11 mouse cellular contexts compared by ENCODE assay signal in genomic region chr14:58608216-58608615, GRCm38 (mm10).
DNase-seq lines count a peak whose midpoint lies in the region; ATAC-seq and TF ChIP-seq lines count a peak whose summit lies in the region.
"Had no signal": no experiment of that assay in that cellular context is flagged by ENCODE, and none has a peak within 500 bp of the region (broad histone marks: within the 10 kb centered on the region; RNA-seq: fewer than 3 reads in every experiment).

No protein-coding gene starts in this region.

- ATAC-seq in kidney, postnatal 0 days (replicated peaks; ENCODE audit: low FRiP score, low read depth) = no peak
- no peak; the same call in 1 of the 2 replicates for ATAC-seq in heart, embryonic 15.5 days (replicated peaks; ENCODE audit: insufficient number of reproducible peaks, insufficient read depth, low FRiP score, low read depth)

- DNase-seq in kidney, postnatal 0 days (ENCODE audit: low spot score) = peak; percentile 50
- DNase-seq in kidney, adult 18-20 months = no peak
- peak; percentile 11 to 35 for DNase-seq in gastrocnemius, adult 8-10 months (ENCODE audit: low spot score in 2 of 2)
- peak; percentile 13 for DNase-seq in lung, postnatal 25 days (ENCODE audit: low spot score)
- DNase-seq in cerebellum, postnatal 36 days = no peak
- DNase-seq in embryo, embryonic 10 days (ENCODE audit: low spot score) = no peak
- no peak for DNase-seq in spleen, adult 12 weeks (ENCODE audit: low spot score)

- no peak overlapping the region for H3K4me2 ChIP-seq in kidney, postnatal 0 days (ENCODE audit: low read length)
- no peak overlapping the region for H3K4me2 ChIP-seq in heart, embryonic 15.5 days
- H3K4me2 ChIP-seq: embryonic facial prominence, embryonic 15.5 days; limb, embryonic 13.5 days had no signal

- H3K4me1 ChIP-seq in kidney, postnatal 0 days (replicated peaks; ENCODE audit: insufficient read depth, low read length) = no peaks in the 10 kb centered on the region
- peaks cover 20% of the 10 kb centered on the region for H3K4me1 ChIP-seq in heart, embryonic 15.5 days (replicated peaks)
- H3K4me1 ChIP-seq: embryonic facial prominence, embryonic 15.5 days; megakaryocyte, embryonic 14.5 days had no signal

- no peaks in the 10 kb centered on the region for H3K27me3 ChIP-seq in kidney, postnatal 0 days (ENCODE audit: insufficient read depth, low read length)
- H3K27me3 ChIP-seq in heart, embryonic 15.5 days = no peaks in the 10 kb centered on the region
- H3K27me3 ChIP-seq: embryonic facial prominence, embryonic 15.5 days; limb, embryonic 13.5 days; megakaryocyte, embryonic 14.5 days had no signal

- H3K9ac ChIP-seq in kidney, postnatal 0 days (ENCODE audit: low read depth, low read length) = no peak overlapping the region
- no peak overlapping the region for H3K9ac ChIP-seq in heart, embryonic 15.5 days
- H3K9ac ChIP-seq: embryonic facial prominence, embryonic 15.5 days; limb, embryonic 13.5 days had no signal

- H3K36me3 ChIP-seq in kidney, postnatal 0 days (ENCODE audit: insufficient read depth, low read length) = no peaks in the 10 kb centered on the region
- no peaks in the 10 kb centered on the region for H3K36me3 ChIP-seq in heart, embryonic 15.5 days
- H3K36me3 ChIP-seq: embryonic facial prominence, embryonic 15.5 days; limb, embryonic 13.5 days had no signal

- TF ChIP-seq CTCF in kidney, postnatal 0 days (IDR thresholded peaks at IDR 0.05; ENCODE audit: low read depth) = no peak

- H3K9me3 ChIP-seq in kidney, postnatal 0 days (replicated peaks; ENCODE audit: low read length) = no peaks in the 10 kb centered on the region
- no peaks in the 10 kb centered on the region for H3K9me3 ChIP-seq in heart, embryonic 15.5 days (replicated peaks)
- H3K9me3 ChIP-seq: embryonic facial prominence, embryonic 15.5 days; limb, embryonic 13.5 days had no signal

- WGBS in kidney, postnatal 0 days = 45% methylated on average over 4 of the region's 4 CpGs
- 50% methylated on average over 4 of the region's 4 CpGs for WGBS in heart, embryonic 15.5 days

- H3K4me3 ChIP-seq in kidney, postnatal 0 days (replicated peaks; ENCODE audit: low read depth, low read length) = no peak overlapping the region
- H3K4me3 ChIP-seq in heart, embryonic 15.5 days = no peak overlapping the region
- H3K4me3 ChIP-seq: embryonic facial prominence, embryonic 15.5 days; limb, embryonic 13.5 days; megakaryocyte, embryonic 14.5 days had no signal

- no peak overlapping the region for H3K27ac ChIP-seq in kidney, postnatal 0 days
- H3K27ac ChIP-seq in heart, embryonic 15.5 days = peak overlapping the region; percentile 66
- H3K27ac ChIP-seq: embryonic facial prominence, embryonic 15.5 days; limb, embryonic 13.5 days had no signal

Comparison
In these comparisons a context has a peak if more than half of its experiments do, and no peak if none do; other contexts are left out.
1. DNase-seq: peak in kidney, postnatal 0 days (single experiment), gastrocnemius, adult 8-10 months (2 of 2) and lung, postnatal 25 days (single experiment); none in kidney, adult 18-20 months (single experiment), cerebellum, postnatal 36 days (0 of 2), embryo, embryonic 10 days (single experiment) and spleen, adult 12 weeks (single experiment).